Mouse (Mus musculus): ENCODE measurements at regions not wholly inside any gene's neighbourhood (a gene's known extent, or its start where the extent isn't known, plus 50 kb on each side); places are given as distances from the start of the nearest gene placed in this dataset.

- Histone ChIP-seq H3K36me3 (ENCODE audit: control insufficient read depth, insufficient read depth, low read length, poor library complexity, severe bottlenecking) (no peaks in the 10 kb centered on the region), H3K4me3 (ENCODE audit: low read depth, low read length) (no peak overlapping the region), H3K4me1 (ENCODE audit: control insufficient read depth, insufficient read depth, low read length) (no peaks in the 10 kb centered on the region), H3K9ac (ENCODE audit: low read depth, poor library complexity, severe bottlenecking) (no peak overlapping the region), H3K9me3 (replicated peaks; ENCODE audit: control insufficient read depth, insufficient read depth, low read length, poor library complexity, severe bottlenecking) (no peaks in the 10 kb centered on the region; the same call in 1 of the 2 replicates), H3K27ac (ENCODE audit: insufficient read depth, low read length) (no peak overlapping the region), H3K27me3 (ENCODE audit: control insufficient read depth, insufficient read depth, low read length, poor library complexity, severe bottlenecking) (no peaks in the 10 kb centered on the region)
- TF ChIP-seq POLR2A (IDR thresholded peaks at IDR 0.05; ENCODE audit: insufficient read depth, low read length), result no peak
- no peak for TF ChIP-seq EP300 (IDR thresholded peaks at IDR 0.05; ENCODE audit: insufficient read depth, low read depth, low read length)
- no peak for TF ChIP-seq CTCF (IDR thresholded peaks at IDR 0.05; ENCODE audit: low read depth, low read length)
Observed at GRCm38 (mm10) chr6:31011407-31012020, 52.6 kb upstream of the Klf14 start.

- H3K4me3 ChIP-seq (ENCODE audit: low read depth, low read length), result no peak overlapping the region
- H3K27me3 ChIP-seq (ENCODE audit: control insufficient read depth, insufficient read depth, low read length, poor library complexity, severe bottlenecking), result no peaks in the 10 kb centered on the region
- H3K9me3 ChIP-seq (replicated peaks; ENCODE audit: control insufficient read depth, insufficient read depth, low read length, poor library complexity, severe bottlenecking), result no peaks in the 10 kb centered on the region
- no peak for TF ChIP-seq EP300 (IDR thresholded peaks at IDR 0.05; ENCODE audit: insufficient read depth, low read depth, low read length)
- no peak for TF ChIP-seq POLR2A (IDR thresholded peaks at IDR 0.05; ENCODE audit: insufficient read depth, low read length)
- TF ChIP-seq CTCF (IDR thresholded peaks at IDR 0.05; ENCODE audit: low read depth, low read length), result no peak
- H3K36me3 ChIP-seq (ENCODE audit: control insufficient read depth, insufficient read depth, low read length, poor library complexity, severe bottlenecking), result no peaks in the 10 kb centered on the region
- no peak overlapping the region for H3K27ac ChIP-seq (ENCODE audit: insufficient read depth, low read length)
- no peaks in the 10 kb centered on the region for H3K4me1 ChIP-seq (ENCODE audit: control insufficient read depth, insufficient read depth, low read length)
- no peak overlapping the region for H3K9ac ChIP-seq (ENCODE audit: low read depth, poor library complexity, severe bottlenecking)
Observed at GRCm38 (mm10) chr6:31016566-31016965, 57.7 kb upstream of the Klf14 start.

DNA sequence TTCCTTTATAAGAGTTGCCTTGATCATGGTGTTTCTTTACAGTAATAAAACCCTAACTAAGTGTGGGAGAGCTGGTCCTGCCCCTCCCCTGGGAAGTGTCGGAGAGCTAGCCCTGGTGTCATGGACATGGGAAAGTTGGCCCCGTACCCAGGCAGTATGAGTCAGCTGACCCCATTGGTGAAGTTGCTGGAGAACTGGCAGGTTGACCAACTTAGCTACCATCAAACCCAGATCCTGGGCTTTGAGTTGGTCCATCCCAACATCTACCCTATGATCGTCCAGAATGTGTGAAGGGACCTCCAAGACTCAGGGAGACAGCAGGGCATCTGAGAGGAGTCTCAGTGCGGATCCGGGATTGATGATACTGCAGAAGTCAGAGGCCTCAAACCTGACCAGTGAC, 62.9 kb upstream of the Klf14 start:
- Histone ChIP-seq H3K4me1 (ENCODE audit: control insufficient read depth, insufficient read depth, low read length) (no peaks in the 10 kb centered on the region), H3K27me3 (ENCODE audit: control insufficient read depth, insufficient read depth, low read length, poor library complexity, severe bottlenecking) (no peaks in the 10 kb centered on the region; the same call in 1 of the 2 replicates), H3K4me3 (ENCODE audit: low read depth, low read length) (no peak overlapping the region), H3K36me3 (ENCODE audit: control insufficient read depth, insufficient read depth, low read length, poor library complexity, severe bottlenecking) (no peaks in the 10 kb centered on the region), H3K9me3 (replicated peaks; ENCODE audit: control insufficient read depth, insufficient read depth, low read length, poor library complexity, severe bottlenecking) (no peaks in the 10 kb centered on the region), H3K9ac (ENCODE audit: low read depth, poor library complexity, severe bottlenecking) (no peak overlapping the region), H3K27ac (ENCODE audit: insufficient read depth, low read length) (no peak overlapping the region)
- no peak for TF ChIP-seq EP300 (IDR thresholded peaks at IDR 0.05; ENCODE audit: insufficient read depth, low read depth, low read length)
- no peak for TF ChIP-seq POLR2A (IDR thresholded peaks at IDR 0.05; ENCODE audit: insufficient read depth, low read length)
- TF ChIP-seq CTCF (IDR thresholded peaks at IDR 0.05; ENCODE audit: low read depth, low read length), result no peak

DNA sequence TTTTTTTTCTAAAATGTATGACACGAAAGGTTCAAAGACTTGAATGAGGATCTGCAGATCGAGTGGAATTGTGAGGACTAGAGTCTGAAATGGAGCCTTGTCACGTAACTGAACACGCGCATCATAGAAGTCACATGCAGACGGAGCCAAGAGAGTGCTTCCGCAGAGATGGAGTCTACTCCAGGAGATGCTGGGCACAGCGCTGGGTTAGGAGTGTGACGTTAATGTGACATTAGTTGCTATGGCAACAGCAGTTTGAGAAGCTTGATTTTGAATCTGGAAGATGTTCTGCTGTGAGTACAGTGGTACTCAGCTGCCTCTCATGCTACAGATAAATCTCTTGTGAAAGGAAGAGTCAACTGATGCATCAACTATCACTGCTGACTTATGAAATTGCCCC, 70.9 kb upstream of the Klf14 start:
- no peaks in the 10 kb centered on the region for H3K36me3 ChIP-seq (ENCODE audit: control insufficient read depth, insufficient read depth, low read length, poor library complexity, severe bottlenecking)
- H3K27ac ChIP-seq (ENCODE audit: insufficient read depth, low read length), result no peak overlapping the region
- H3K9me3 ChIP-seq (replicated peaks; ENCODE audit: control insufficient read depth, insufficient read depth, low read length, poor library complexity, severe bottlenecking), result no peaks in the 10 kb centered on the region
- no peak for TF ChIP-seq EP300 (IDR thresholded peaks at IDR 0.05; ENCODE audit: insufficient read depth, low read depth, low read length)
- no peak for TF ChIP-seq CTCF (IDR thresholded peaks at IDR 0.05; ENCODE audit: low read depth, low read length)
- TF ChIP-seq POLR2A (IDR thresholded peaks at IDR 0.05; ENCODE audit: insufficient read depth, low read length), result no peak
- no peak overlapping the region for H3K4me3 ChIP-seq (ENCODE audit: low read depth, low read length)
- H3K27me3 ChIP-seq (ENCODE audit: control insufficient read depth, insufficient read depth, low read length, poor library complexity, severe bottlenecking), result no peaks in the 10 kb centered on the region
- H3K9ac ChIP-seq (ENCODE audit: low read depth, poor library complexity, severe bottlenecking), result no peak overlapping the region
- H3K4me1 ChIP-seq (ENCODE audit: control insufficient read depth, insufficient read depth, low read length), result no peaks in the 10 kb centered on the region

- no peak for TF ChIP-seq POLR2A (IDR thresholded peaks at IDR 0.05; ENCODE audit: insufficient read depth, low read length)
- no peak for TF ChIP-seq EP300 (IDR thresholded peaks at IDR 0.05; ENCODE audit: insufficient read depth, low read depth, low read length)
- TF ChIP-seq CTCF (IDR thresholded peaks at IDR 0.05; ENCODE audit: low read depth, low read length), result no peak
- no peaks in the 10 kb centered on the region for H3K4me1 ChIP-seq (ENCODE audit: control insufficient read depth, insufficient read depth, low read length)
- H3K27ac ChIP-seq (ENCODE audit: insufficient read depth, low read length), result no peak overlapping the region
- H3K4me3 ChIP-seq (ENCODE audit: low read depth, low read length), result no peak overlapping the region
- no peaks in the 10 kb centered on the region for H3K27me3 ChIP-seq (ENCODE audit: control insufficient read depth, insufficient read depth, low read length, poor library complexity, severe bottlenecking)
- H3K9me3 ChIP-seq (replicated peaks; ENCODE audit: control insufficient read depth, insufficient read depth, low read length, poor library complexity, severe bottlenecking), result no peaks in the 10 kb centered on the region
- no peaks in the 10 kb centered on the region for H3K36me3 ChIP-seq (ENCODE audit: control insufficient read depth, insufficient read depth, low read length, poor library complexity, severe bottlenecking)
- H3K9ac ChIP-seq (ENCODE audit: low read depth, poor library complexity, severe bottlenecking), result no peak overlapping the region
Observed at GRCm38 (mm10) chr6:31031022-31031421, 72.1 kb upstream of the Klf14 start.

DNA sequence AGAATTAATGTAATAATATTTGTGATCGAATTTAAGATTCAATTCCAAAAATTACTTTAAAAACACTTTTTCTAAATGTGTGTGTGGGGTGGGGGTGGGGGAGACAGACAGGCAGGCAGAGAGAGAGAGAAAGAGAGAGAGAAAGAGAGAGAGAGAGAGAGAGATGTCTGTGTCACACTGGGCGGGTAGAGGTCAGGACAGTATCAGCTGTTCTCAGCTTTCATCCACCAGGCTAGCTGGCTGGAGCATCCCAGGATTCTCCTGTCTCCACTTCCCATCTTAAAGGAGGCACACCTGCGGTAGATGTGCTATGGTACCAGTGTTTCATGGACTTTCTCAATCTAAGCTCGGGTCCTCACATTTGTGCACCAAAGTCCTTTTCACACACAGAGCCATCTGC, 73.3 kb upstream of the Klf14 start:
- Histone ChIP-seq H3K9ac (ENCODE audit: low read depth, poor library complexity, severe bottlenecking) (no peak overlapping the region), H3K27me3 (ENCODE audit: control insufficient read depth, insufficient read depth, low read length, poor library complexity, severe bottlenecking) (no peaks in the 10 kb centered on the region), H3K9me3 (replicated peaks; ENCODE audit: control insufficient read depth, insufficient read depth, low read length, poor library complexity, severe bottlenecking) (no peaks in the 10 kb centered on the region), H3K4me3 (ENCODE audit: low read depth, low read length) (no peak overlapping the region), H3K36me3 (ENCODE audit: control insufficient read depth, insufficient read depth, low read length, poor library complexity, severe bottlenecking) (no peaks in the 10 kb centered on the region), H3K27ac (ENCODE audit: insufficient read depth, low read length) (no peak overlapping the region), H3K4me1 (ENCODE audit: control insufficient read depth, insufficient read depth, low read length) (no peaks in the 10 kb centered on the region)
- TF ChIP-seq POLR2A (IDR thresholded peaks at IDR 0.05; ENCODE audit: insufficient read depth, low read length), result no peak
- TF ChIP-seq EP300 (IDR thresholded peaks at IDR 0.05; ENCODE audit: insufficient read depth, low read depth, low read length), result no peak
- no peak for TF ChIP-seq CTCF (IDR thresholded peaks at IDR 0.05; ENCODE audit: low read depth, low read length)
